Mouse (Mus musculus) liver, postnatal 0 days (tissue): ENCODE data around the gene 1700129C05Rik.

ENCODE experiments used
- CTCF ChIP-seq: sonication (generic); IDR thresholded peaks from 2 replicates; pipeline ENCODE4 v1.5.1; 2016; ENCODE audit warnings: antibody characterized with exemption, low read depth
- EP300 ChIP-seq: IDR thresholded peaks from 2 replicates; pipeline ENCODE4 v1.6.1; 2016; ENCODE audit warnings: antibody characterized with exemption, low read depth, mild to moderate bottlenecking

DNA sequence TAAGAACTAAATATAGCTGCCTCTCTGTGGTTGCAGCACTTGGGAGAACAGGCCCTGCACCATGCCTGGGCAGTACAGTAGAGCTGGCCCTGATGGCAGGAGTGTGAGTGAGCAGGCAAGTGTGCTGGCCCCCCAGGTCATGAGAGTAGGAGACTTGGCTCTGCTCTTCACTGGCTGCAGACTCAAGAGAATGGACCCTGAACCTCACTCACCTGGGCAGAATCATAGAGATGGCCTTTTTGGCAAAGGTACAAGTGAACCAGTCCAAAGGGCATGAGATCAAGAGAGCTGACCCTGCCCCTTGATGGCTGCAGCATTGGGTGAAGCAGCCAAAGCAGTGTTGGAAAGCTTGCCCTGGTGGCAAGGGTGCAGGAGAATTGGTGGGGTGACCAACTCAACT lies 49.1 kb downstream of the 1700129C05Rik start:
- no peak for TF ChIP-seq CTCF
- TF ChIP-seq EP300: no peak
